Mouse (Mus musculus) T-cell, adult 2 months (primary cell): ENCODE measurements around the gene Ftsj3.
A peak's percentile ranks its signal among the peaks of the same experiment; 100 is the strongest.

ENCODE experiments used
- DNase-seq: peaks from one replicate; pipeline ENCODE4 v3.0.0; 2022; ENCODE audit warnings: low spot score

The Ftsj3 gene

GRCm38 (mm10) chr11:106201337-106202122 is 54.3 kb downstream of the Ftsj3 start:
- DNase-seq: peak; percentile 33

DNA sequence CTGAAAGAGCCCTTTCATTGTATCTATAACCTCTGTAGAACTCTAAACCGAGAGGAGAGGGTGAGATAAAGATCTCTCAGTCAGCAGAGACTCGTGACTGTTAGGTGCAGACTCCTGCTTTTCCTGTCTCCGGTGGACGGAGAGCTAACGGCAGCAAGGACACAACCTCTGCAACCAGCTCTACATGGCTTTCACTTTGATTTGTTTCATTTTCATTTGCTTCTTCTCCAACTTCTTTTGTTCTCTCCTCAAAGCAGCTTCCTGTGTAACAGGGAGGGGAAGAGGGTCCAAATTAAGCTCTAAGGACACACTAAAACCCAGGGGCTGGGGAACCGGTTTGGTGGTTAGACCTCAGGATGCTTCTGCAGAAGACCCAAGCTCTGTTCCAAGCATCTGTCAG is 55.1 kb downstream of the Ftsj3 start:
- DNase-seq: peak; percentile 33

- DNase-seq: peak; percentile 42
Observed at GRCm38 (mm10) chr11:106199997-106200396, 55.9 kb downstream of the Ftsj3 start.
